Mouse (Mus musculus): ENCODE results near the gene Rnf213. TPM values are rescaled to one million over a fixed set of nuclear protein-coding genes. Genes with fewer than 3 reads are reported as not detected.
"Not testable (repeated sequence)": the region's sequence is repeated elsewhere in the genome, so short reads cannot be mapped to it uniquely, and the experiment has no call there.

The Rnf213 gene
- total RNA-seq, 2 experiments from 2014 or later = 4.1 to 6.9 TPM

DNA sequence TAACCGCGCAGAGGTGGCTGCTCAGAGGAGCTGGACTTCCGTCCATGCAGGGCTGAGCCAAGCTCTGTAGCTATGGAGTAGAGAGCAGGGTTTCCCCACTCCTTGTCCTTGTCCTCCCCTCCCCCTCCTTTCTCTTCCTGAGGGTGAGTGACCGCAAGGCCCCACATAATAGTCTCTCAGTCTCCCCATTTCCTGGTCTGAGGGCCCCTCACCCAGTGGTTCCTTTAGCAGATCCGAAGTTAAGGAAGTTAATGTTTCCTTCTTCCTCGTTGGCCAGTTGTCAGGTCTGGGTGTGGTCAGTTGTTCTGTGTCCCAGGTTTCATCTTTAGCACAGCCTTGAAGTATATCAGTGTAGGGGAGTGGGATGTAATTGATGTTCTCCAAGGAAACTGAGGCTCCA, 17.5 kb upstream of the Rnf213 start:
- intact Hi-C loops (cut with DNase I) = no loop called here
- TF ChIP-seq CTCF (IDR thresholded peaks at IDR 0.05) = no peak
- no peak for DNase-seq
- no peak overlapping the region for H3K27ac ChIP-seq
- no peak overlapping the region for H3K4me3 ChIP-seq

DNA sequence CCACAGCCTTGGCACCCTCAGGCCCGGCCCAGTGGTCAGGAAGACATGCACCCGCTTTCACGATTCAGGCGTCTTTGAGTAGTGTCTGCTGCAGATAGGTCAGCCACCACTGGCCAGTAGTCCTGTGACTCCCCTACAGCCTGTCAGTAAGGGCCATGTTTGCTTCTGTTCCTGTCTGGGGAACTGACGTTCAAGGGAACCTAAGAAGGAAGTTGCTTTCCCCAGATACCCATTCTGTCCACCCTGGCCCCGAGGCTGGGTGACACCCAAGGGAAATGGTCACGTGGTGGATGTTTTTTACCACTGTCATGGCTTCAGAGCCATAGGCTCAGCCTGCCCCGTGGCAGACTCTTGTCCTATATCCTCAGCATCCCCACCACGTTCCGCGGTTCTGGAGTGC, 15.6 kb upstream of the Rnf213 start:
- TF ChIP-seq CTCF (IDR thresholded peaks at IDR 0.05) = no peak
- Histone ChIP-seq H3K27ac (no peak overlapping the region), H3K4me3 (no peak overlapping the region)
- no peak for DNase-seq
- intact Hi-C loops (cut with DNase I) = no loop called here

DNA sequence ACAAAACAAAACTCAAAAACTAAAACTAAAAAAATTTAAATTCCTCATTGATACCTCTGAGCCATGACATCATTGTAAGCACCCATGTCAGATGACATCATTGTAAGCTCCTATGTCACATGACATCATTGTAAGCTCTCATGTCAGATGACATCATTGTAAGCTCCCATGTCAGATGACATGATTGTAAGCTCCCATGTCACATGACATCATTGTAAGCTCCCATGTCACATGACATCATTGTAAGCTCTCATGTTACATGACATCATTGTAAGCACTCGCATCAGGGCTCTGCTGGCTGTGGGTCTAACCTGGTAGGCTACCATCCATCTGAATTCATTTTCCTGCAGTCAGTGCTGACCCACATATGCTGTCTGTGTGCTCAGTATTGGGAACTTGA, 14.3 kb upstream of the Rnf213 start:
- no peak for TF ChIP-seq CTCF (IDR thresholded peaks at IDR 0.05)
- intact Hi-C loops (cut with DNase I) = no loop called here
- H3K27ac ChIP-seq = no peak overlapping the region
- no peak for DNase-seq
- H3K4me3 ChIP-seq = no peak overlapping the region

DNA sequence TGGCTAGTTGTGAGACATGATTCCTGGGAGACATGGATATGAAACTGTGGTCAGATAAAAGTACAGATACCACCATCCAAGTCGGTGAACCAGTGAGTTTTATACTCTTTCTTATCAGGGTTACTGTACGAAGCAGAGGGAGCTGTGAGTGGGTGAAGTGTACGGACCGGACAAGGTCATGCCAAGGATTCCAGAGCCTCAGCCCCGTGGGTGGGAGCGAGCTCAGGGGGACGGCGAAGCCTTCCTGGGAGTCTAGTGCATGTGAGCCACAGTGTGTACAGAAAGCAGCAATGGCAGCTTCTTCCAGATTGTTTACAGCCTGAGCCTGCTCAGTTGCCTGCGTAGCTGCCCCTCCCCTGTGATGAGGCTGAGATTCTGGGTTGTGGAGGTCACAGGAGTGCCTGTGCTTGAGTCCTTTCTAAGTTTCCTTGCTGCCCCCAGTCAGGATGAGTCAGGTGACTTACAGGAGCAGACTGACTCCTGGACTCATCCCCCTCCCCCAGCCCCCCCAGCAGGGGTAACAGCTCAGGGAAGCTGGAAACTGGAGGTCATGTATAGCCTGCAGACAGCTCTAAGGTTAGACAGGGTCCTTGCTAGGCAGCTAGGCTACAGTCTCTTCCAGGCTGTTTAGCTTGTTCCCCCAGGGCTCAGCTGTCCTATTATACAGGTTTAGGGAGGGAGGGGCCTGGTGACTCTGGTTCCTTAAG, 11.1 kb upstream of the Rnf213 start:
- Histone ChIP-seq H3K4me3 (no peak overlapping the region), H3K27ac (no peak overlapping the region)
- DNase-seq = no peak
- no peak for TF ChIP-seq CTCF (IDR thresholded peaks at IDR 0.05)
- intact Hi-C loops (cut with DNase I) = no loop called here

DNA sequence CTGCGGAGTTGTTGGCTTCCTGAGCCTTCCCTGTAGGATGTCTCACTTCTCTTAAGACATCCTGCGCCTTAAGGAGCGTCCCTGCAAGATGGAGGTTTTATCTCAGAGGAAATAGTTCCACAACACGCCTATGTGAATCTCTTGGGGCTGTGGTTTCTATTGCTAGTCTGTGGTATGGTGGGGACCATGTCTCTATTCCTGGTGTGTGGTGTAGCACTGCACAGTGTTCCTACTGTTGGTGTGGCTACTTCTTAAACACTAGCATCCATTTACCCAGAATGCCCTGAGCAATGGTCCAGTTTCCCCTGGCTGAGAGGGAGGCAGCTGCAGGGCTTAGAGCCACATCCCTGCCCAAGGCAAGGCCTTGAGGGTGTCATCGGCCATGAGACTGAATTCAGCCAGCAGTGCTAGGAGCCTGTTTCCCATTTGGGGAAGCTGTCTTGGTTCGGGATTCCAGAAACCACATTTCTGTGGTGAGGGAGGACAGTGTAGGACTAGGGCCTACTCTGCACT, 10.5 kb upstream of the Rnf213 start:
- H3K4me3 ChIP-seq = no peak overlapping the region
- DNase-seq = no peak
- TF ChIP-seq CTCF (IDR thresholded peaks at IDR 0.05) = no peak
- no peak overlapping the region for H3K27ac ChIP-seq
- intact Hi-C loops (cut with DNase I) = no loop called here

DNA sequence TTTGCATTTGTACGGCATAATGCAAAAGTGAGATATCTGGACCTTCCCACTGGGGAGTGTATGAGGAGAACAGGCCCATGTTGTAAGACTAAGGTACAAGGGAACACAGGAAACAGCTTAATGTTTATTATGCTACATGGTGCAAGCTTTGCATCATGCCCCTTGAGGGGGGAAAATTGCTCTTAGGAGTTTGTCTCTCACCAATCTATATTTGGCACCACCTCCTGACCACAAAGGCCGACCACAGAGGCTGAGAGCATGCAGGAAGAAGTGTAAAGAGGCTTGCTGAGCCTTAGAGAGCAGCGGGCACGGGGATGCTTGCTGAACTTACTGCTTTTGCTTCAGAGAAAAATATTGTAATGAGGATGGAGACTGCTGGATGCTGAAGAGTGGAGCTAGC, 8.0 kb upstream of the Rnf213 start:
- intact Hi-C loops (cut with DNase I) = no loop called here
- TF ChIP-seq CTCF (IDR thresholded peaks at IDR 0.05) = no peak
- no peak overlapping the region for H3K27ac ChIP-seq
- H3K4me3 ChIP-seq = no peak overlapping the region
- no peak for DNase-seq

DNA sequence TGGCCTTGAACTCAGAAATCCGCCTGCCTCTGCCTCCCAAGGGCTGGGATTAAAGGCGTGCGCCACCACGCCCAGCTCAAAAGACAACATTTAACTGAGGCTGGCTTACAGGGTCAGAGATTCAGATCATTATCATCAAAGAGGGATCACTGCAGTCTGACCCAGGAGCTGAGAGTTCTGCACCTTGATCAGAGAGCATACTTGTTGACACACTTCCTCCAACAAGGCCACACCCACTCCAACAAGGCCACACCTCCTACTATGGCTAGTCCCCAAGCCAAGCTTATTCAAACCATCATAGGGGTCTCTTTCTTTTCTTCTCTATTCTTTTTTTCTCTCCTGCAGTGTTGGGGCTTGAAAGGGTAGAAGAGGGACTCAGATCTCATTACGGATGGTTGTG, 6.6 kb upstream of the Rnf213 start:
- intact Hi-C loops (cut with DNase I) = no loop called here
- no peak for TF ChIP-seq CTCF (IDR thresholded peaks at IDR 0.05)

DNA sequence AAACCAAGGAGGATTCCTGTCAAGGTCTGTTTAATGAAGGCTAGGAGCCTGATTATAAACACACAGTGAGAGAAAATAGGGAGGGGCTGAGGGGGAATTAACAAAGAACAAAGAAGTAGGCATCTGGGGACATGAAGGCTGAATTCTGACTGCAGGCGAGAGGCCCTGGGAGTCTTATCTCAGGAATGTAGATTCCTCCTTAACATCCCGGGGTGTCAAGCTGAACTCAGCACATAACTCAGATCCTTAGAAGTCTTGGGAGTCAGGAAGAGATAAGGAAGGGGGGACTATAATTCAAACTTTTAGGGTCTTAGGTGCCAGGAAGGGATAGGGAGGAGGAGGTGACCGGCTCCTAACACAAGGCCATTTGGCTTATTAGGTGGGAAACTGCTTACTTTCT, 5.6 kb upstream of the Rnf213 start:
- DNase-seq; intact Hi-C loops (cut with DNase I); H3K27ac ChIP-seq; H3K4me3 ChIP-seq: not testable (repeated sequence)

More for the DNA sequence above, 6.6 kb upstream of the Rnf213 start:
- Histone ChIP-seq H3K27ac (no peak overlapping the region), H3K4me3 (no peak overlapping the region)
- no peak for DNase-seq

DNA sequence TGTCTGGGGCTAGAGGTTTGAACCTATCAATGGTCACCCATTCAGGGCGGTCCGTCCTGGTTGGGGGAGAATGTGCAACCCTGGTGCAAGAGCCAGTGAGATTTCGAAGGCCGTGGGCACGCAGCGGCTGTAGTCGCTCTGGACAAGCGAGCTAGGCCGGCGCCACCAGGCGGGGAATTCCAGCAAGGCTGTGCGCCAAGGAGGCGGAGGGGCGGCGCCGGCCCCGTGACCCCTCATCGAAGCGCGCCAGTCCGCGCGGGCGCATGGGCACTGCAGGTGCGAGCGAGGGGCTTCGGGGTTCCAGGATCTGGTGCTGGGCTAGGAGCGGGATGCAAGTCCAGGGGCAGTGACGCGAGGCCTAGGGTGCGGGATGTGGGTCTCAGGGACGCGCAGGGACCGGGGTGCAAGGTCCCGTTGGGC, 3.0 kb upstream of the Rnf213 start:
- DNase-seq = peak; percentile 93

DNA sequence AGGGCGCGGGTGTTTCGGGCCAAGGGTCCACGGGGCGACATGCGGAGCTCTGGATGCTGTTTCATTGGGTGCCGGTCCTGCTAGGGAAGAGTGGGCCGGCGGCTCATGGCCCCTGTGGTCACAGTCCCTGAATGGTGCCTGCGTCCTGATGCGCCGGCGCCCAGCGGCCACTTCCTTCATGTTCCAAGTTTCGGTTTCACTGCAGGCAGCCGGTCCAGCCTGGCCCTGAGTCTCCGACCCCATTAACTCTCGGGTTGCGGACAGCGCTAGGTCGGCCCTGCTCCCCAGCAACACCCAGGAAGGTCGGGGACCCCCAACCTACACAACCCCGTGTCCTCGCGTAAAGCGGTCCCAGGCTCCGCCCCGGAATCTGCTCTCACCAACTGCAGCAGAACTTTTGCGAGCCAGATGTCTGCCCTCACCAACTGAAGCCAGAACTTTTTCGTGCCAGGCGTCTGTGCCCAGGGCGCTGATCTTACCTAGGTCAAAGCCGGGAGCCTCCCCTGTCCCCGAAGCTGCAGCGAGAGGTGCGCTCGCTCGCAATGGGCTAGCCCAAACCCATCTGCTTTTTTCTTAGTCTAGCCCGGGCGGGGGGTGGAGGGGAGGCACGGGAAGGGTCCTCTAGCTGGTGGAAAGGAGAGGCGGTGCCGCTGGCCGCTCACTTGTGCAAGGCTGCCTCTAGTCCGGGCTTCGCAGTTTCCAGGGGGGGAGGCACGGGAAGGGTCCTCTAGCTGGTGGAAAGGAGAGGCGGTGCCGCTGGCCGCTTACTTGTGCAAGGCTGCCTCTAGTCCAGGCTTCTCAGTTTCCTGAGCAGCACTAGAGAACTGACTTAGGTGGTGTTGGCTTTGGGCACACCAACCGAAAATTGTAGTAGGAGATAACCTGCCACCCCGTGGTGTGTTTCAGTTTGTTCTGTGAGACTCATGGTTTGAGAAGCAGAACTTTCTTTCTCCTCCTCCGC, 2.3 kb upstream of the Rnf213 start:
- Histone ChIP-seq H3K27ac (peak overlapping the region; percentile 99), H3K4me3 (peak overlapping the region; percentile 98)
- intact Hi-C loops (cut with DNase I) = loop anchor here (2.0 kb wide), 2 partner anchors 36 to 40 kb away; partner anchors contain the start of genes Sgsh and Slc26a11
- TF ChIP-seq CTCF (IDR thresholded peaks at IDR 0.05) = no peak
- DNase-seq = peak; percentile 85

More for the DNA sequence above, 3.0 kb upstream of the Rnf213 start:
- Histone ChIP-seq H3K4me3 (peak overlapping the region; percentile 98), H3K27ac (peak overlapping the region; percentile 99)
- TF ChIP-seq CTCF (IDR thresholded peaks at IDR 0.05) = peak; percentile 50
- intact Hi-C loops (cut with DNase I) = loop anchor here (2.0 kb wide), 2 partner anchors 35 to 41 kb away; partner anchors contain the start of genes Sgsh and Slc26a11

DNA sequence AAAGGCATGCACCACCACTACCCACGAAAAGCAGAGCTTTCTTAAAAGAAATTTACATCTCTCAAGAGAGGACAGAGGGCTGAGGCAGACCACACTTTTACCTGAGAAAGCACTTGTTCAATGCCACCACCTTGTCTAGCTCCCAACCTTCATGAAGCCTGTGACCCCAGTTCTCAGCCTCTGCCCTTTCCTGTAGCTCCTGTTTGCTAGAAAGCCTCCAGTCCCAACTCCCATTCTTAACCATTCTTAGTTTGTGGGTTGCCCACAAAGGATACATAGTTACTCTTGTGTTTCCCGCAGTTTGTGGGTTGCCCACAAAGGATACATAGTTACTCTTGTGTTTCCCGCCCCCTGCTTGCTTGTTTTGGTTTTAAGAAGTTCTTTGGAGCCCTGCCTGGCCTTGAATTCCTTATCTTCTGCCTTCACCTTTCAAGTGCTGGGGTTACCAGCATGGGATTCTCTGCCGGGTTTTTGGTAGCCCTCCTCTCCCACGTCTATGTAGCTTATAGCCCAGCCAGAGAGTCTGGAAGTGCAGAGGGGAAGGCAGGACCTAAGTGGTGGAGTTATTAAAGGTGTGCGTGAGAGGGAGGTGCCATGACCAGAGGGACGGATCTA, 1.4 kb upstream of the Rnf213 start:
- Histone ChIP-seq H3K27ac (peak overlapping the region; percentile 99), H3K4me3 (peak overlapping the region; percentile 98)
- intact Hi-C loops (cut with DNase I) = loop anchor here (2.0 kb wide), 2 partner anchors 37 to 39 kb away; partner anchors contain the start of genes Sgsh and Slc26a11
- no peak for DNase-seq
- no peak for TF ChIP-seq CTCF (IDR thresholded peaks at IDR 0.05)

DNA sequence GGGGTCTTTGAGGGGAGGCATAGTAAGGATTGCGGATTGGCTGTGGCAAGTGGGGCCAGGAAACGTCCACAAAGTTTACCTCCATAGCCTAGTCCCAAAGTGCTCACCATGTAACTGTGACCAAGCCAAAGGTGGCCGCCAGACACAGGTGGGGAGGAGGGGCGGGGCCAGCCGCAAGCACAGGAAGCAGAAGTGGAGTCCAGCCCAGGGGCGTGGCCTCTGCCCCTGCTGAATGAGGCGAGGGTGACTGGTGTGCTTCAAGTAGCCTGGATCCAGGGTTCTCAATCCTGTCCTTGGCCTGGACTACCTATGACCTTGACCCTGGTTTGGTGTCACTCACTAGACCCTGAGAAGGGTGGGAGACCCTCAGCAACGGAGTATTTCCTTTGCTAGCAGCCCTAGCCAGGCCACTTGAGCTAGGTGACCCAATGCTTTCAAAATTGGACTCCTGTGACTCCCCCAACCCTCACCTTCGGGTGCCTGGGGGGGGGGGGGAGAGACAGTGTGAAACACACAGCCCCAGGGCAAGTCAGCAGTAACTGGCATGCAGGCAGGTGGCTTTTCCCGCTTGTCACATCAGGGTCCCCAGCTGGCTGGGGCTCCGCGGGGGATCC, 792 bp upstream of the Rnf213 start:
- H3K4me3 ChIP-seq = peak overlapping the region; percentile 98
- no peak for TF ChIP-seq CTCF (IDR thresholded peaks at IDR 0.05)
- intact Hi-C loops (cut with DNase I) = no loop called here
- H3K27ac ChIP-seq = peak overlapping the region; percentile 99
- peak; percentile 68 for DNase-seq

Measured in gastrocnemius, adult 2 months (tissue).